Mouse (Mus musculus) intestine, postnatal 0 days (tissue): ENCODE measurements at regions not wholly inside any gene's neighbourhood (a gene's known extent, or its start where the extent isn't known, plus 50 kb on each side); places are given as distances from the start of the nearest gene placed in this dataset.

ENCODE experiments used
- ATAC-seq: fragments of 200-750 bp; cut with Nextera tagmentation; 2 replicates; pipeline ENCODE4 v1.8.0; 2017; ENCODE audit warnings: mild to moderate bottlenecking, moderate TSS enrichment, moderate library complexity
- H3K27ac ChIP-seq: fragments of 300-500 bp; sonication (generic); 2 replicates; pipeline ENCODE4 v1.5.1; 2014; ENCODE audit warnings: mild to moderate bottlenecking, low read depth, low read length, moderate library complexity
- H3K27me3 ChIP-seq: fragments of 300-500 bp; sonication (generic); replicated peaks from 2 replicates; pipeline ENCODE4 v1.6.1; 2014; ENCODE audit warnings: low read length, mixed read lengths; ENCODE audit not compliant: control insufficient read depth, insufficient read depth
- H3K36me3 ChIP-seq: fragments of 300-500 bp; sonication (generic); 2 replicates; pipeline ENCODE4 v1.6.1; 2014; ENCODE audit warnings: mild to moderate bottlenecking, moderate library complexity; ENCODE audit not compliant: control insufficient read depth, insufficient read depth
- H3K4me1 ChIP-seq: fragments of 300-500 bp; sonication (generic); replicated peaks from 2 replicates; pipeline ENCODE4 v1.6.1; 2014; ENCODE audit warnings: antibody characterized with exemption, low read length, mixed read lengths; ENCODE audit not compliant: control insufficient read depth, insufficient read depth
- H3K4me2 ChIP-seq: fragments of 300-500 bp; sonication (generic); replicated peaks from 2 replicates; pipeline ENCODE4 v1.6.1; 2014; ENCODE audit warnings: low read depth, mild to moderate bottlenecking, moderate library complexity
- H3K4me3 ChIP-seq: fragments of 300-500 bp; sonication (generic); 2 replicates; pipeline ENCODE4 v1.5.1; 2014; ENCODE audit warnings: low read depth, low read length
- H3K9ac ChIP-seq: fragments of 300-500 bp; sonication (generic); 2 replicates; pipeline ENCODE4 v1.6.1; 2014; ENCODE audit warnings: mild to moderate bottlenecking, low read depth, low read length
- H3K9me3 ChIP-seq: fragments of 300-500 bp; sonication (generic); 2 replicates; pipeline ENCODE4 v1.6.1; 2016; ENCODE audit warnings: mixed run types; ENCODE audit not compliant: control insufficient read depth
- CTCF ChIP-seq: sonication (generic); IDR thresholded peaks from 2 replicates; pipeline ENCODE4 v1.5.1; 2016; ENCODE audit warnings: low read depth, mild to moderate bottlenecking, control low read depth, antibody characterized with exemption, moderate library complexity
- WGBS: fragments of 180-500 bp; shearing (Covaris S2); extraction: QIAGEN DNeasy Blood & Tissue Kit; methylation state at CpG from one replicate; pipeline ENCODE4 v1.1.7; 2014; 5-methylcytosine and 5-hydroxymethylcytosine counted together

GRCm38 (mm10) chr10:99443453-99444170 is 180.6 kb downstream of the Dusp6 start:
- WGBS: 90% methylated on average over 18 of the region's 18 CpGs
- H3K4me1 ChIP-seq: 0 out of 2 replicates have a peak, but pooled peaks cover 2% of the 10 kb centered on the region
- ATAC-seq: no peak

DNA sequence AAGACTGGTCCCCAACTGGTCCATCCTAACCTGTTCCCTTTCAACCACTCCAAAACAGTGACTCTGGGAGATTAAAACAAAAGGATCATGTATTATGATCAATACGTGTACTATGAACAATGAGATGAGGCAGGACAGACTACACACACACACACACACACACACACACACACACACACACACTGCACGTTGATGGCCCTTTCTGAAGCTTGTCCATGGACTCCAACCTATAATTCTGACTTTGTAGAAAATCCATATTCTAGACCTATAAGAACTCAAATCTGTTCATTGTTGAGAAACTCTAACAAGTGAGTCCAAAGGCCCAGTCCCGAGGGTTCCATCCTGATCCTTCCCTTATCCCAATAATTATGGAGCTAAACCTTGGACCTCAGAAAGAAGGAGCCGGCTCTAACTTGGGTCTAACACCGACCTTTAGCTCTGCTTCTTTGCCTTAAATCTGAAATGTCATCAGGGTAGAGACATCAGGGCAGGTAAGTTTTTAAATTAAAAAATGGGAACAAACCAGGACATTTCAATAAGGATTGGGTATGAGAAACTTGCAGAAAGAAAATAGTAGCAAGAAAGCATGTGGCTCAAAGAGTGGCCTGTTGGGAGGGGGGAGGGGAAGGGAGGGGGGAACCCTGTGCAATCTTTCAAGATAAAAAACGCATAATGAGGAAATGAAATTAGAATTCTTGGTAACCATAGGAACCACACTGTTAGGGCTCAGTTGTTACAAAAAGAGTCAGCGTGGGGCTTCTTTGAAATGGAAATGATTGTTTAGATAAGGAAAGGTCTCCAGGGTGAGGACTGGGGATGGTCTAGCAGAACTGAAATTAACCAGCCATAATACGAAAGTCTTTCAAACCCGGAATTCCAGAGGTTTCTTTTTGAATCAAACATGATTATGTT is 187.9 kb downstream of the Dusp6 start:
- Histone ChIP-seq H3K4me2 (no peak overlapping the region), H3K27ac (no peak overlapping the region), H3K36me3 (no peaks in the 10 kb centered on the region), H3K27me3 (no peaks in the 10 kb centered on the region), H3K4me3 (no peak overlapping the region), H3K9ac (no peak overlapping the region), H3K4me1 (0 out of 2 replicates have a peak, but pooled peaks cover 2% of the 10 kb centered on the region), H3K9me3 (no peaks in the 10 kb centered on the region)
- TF ChIP-seq CTCF: no peak
- no peak; the same call in 1 of the 2 replicates for ATAC-seq
- 47% methylated on average over 9 of the region's 9 CpGs for WGBS

More at GRCm38 (mm10) chr10:99443453-99444170, 180.6 kb downstream of the Dusp6 start:
- H3K9ac ChIP-seq: no peak overlapping the region
- no peaks in the 10 kb centered on the region for H3K27me3 ChIP-seq
- no peak for TF ChIP-seq CTCF
- no peak overlapping the region for H3K4me3 ChIP-seq
- H3K27ac ChIP-seq: no peak overlapping the region
- H3K9me3 ChIP-seq: no peaks in the 10 kb centered on the region
- no peak overlapping the region for H3K4me2 ChIP-seq
- no peaks in the 10 kb centered on the region for H3K36me3 ChIP-seq

DNA sequence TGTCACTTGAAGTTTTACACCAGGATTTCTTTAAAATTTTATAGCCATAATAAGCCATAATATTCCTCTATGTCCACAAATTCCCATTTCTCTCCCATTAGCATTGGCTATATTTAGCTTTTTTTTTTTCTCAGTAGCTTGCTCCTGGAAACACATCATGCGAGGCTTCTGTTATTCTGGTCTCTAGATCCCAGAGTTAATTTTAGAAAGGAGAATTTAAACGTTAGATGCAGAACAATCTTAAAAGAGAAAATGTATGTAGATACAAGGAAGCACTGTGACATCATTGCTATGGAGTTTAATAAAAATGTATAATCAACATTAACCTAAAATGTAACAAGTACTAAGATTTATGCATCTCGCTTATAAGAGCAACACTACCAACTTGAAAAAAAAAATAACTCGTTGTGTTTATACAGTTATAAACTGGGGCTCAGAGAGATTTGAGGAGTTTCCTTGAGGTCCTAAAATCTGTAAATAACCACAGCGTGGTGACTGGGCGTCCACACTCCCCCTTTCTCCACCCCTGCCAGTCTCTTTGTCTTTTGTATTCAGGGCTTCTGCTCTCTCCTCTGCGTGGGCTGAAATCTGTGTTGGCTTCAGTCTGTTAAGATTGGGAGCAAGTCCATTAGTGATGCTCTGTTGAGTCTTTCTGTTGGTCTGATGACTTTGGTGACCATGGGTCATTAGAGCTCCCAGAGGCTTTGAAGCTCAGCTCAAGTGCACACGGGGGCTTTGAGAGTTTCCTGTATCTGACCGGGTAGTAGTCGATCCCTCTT is 188.8 kb downstream of the Dusp6 start:
- 52% methylated on average over 10 of the region's 10 CpGs for WGBS
- Histone ChIP-seq H3K4me1 (0 out of 2 replicates have a peak, but pooled peaks cover 2% of the 10 kb centered on the region), H3K9me3 (no peaks in the 10 kb centered on the region), H3K27me3 (no peaks in the 10 kb centered on the region), H3K9ac (no peak overlapping the region), H3K27ac (no peak overlapping the region), H3K36me3 (no peaks in the 10 kb centered on the region), H3K4me2 (no peak overlapping the region), H3K4me3 (no peak overlapping the region)
- no peak for ATAC-seq
- no peak for TF ChIP-seq CTCF

GRCm38 (mm10) chr10:99456180-99456579 is 193.1 kb downstream of the Dusp6 start:
- no peak for ATAC-seq
- Histone ChIP-seq H3K27ac (no peak overlapping the region), H3K9me3 (no peaks in the 10 kb centered on the region), H3K4me3 (no peak overlapping the region), H3K36me3 (no peaks in the 10 kb centered on the region), H3K27me3 (no peaks in the 10 kb centered on the region), H3K4me1 (peaks cover 7% of the 10 kb centered on the region; the same call in 1 of the 2 replicates), H3K4me2 (no peak overlapping the region), H3K9ac (no peak overlapping the region)
- 86% methylated on average over 5 of the region's 5 CpGs for WGBS
- TF ChIP-seq CTCF: no peak

GRCm38 (mm10) chr10:99458047-99458446 is 195.0 kb downstream of the Dusp6 start:
- no peak overlapping the region for H3K27ac ChIP-seq
- H3K4me3 ChIP-seq: no peak overlapping the region
- no peak overlapping the region for H3K9ac ChIP-seq
- H3K4me2 ChIP-seq: no peak overlapping the region
- no peaks in the 10 kb centered on the region for H3K27me3 ChIP-seq
- H3K4me1 ChIP-seq: peaks cover 7% of the 10 kb centered on the region; the same call in 1 of the 2 replicates
- H3K36me3 ChIP-seq: no peaks in the 10 kb centered on the region
- H3K9me3 ChIP-seq: no peaks in the 10 kb centered on the region
- no peak for ATAC-seq
- 64% methylated on average over 3 of the region's 3 CpGs for WGBS
- no peak for TF ChIP-seq CTCF
